Mouse (Mus musculus) lung, embryonic 14.5 days (tissue): ENCODE results near the gene St8sia2. TPM values are rescaled to one million over a fixed set of nuclear protein-coding genes. Genes with fewer than 3 reads are reported as not detected.

Experiments used
- ATAC-seq: fragments of 200-750 bp; cut with Nextera tagmentation; 2 replicates; pipeline ENCODE4 v1.8.0; 2017; ENCODE audit warnings: mild to moderate bottlenecking, moderate TSS enrichment, moderate library complexity; ENCODE audit not compliant: insufficient read depth
- DNase-seq: peaks from one replicate; pipeline ENCODE4 v3.0.0-alpha.2; 2015
- H3K27ac ChIP-seq: fragments of 300-500 bp; sonication (generic); 2 replicates; pipeline ENCODE4 v1.5.1; 2014; ENCODE audit warnings: low read depth, mild to moderate bottlenecking, moderate library complexity
- H3K27me3 ChIP-seq: fragments of 300-500 bp; sonication (generic); 2 replicates; pipeline ENCODE4 v1.6.1; 2014; ENCODE audit warnings: low read length, control low read depth; ENCODE audit not compliant: insufficient read depth
- H3K36me3 ChIP-seq: fragments of 300-500 bp; sonication (generic); 2 replicates; pipeline ENCODE4 v1.6.1; 2014; ENCODE audit warnings: control low read depth; ENCODE audit not compliant: insufficient read depth
- H3K4me1 ChIP-seq: fragments of 300-500 bp; sonication (generic); 2 replicates; pipeline ENCODE4 v1.6.1; 2014; ENCODE audit warnings: antibody characterized with exemption, control low read depth; ENCODE audit not compliant: insufficient read depth
- H3K4me2 ChIP-seq: fragments of 300-500 bp; sonication (generic); 2 replicates; pipeline ENCODE4 v1.6.1; 2014; ENCODE audit warnings: mild to moderate bottlenecking
- H3K4me3 ChIP-seq: fragments of 300-500 bp; sonication (generic); 2 replicates; pipeline ENCODE4 v1.5.1; 2014; ENCODE audit warnings: low read depth, low read length
- H3K9ac ChIP-seq: fragments of 300-500 bp; sonication (generic); 2 replicates; pipeline ENCODE4 v1.6.1; 2014
- H3K9me3 ChIP-seq: fragments of 300-500 bp; sonication (generic); 2 replicates; pipeline ENCODE4 v1.6.1; 2016; ENCODE audit warnings: low read depth, low read length, control low read depth
- CTCF ChIP-seq: IDR thresholded peaks from 2 replicates; pipeline ENCODE4 v1.5.1; 2016; ENCODE audit warnings: antibody characterized with exemption, low read depth
- WGBS: fragments of 180-500 bp; shearing (Covaris S2); extraction: QIAGEN DNeasy Blood & Tissue Kit; methylation state at CpG from one replicate; pipeline ENCODE4 v1.1.7; 2014; 5-methylcytosine and 5-hydroxymethylcytosine counted together
- polyA plus RNA-seq: library from polyadenylated mRNA; unstranded; fragments of >200 nt; fragmentation: Nextera tagmentation; extraction: Ambion mirVana; gene quantifications from 2 replicates; pipeline ENCODE4 v1.2.1, GENCODE M21; 2014

Gene St8sia2
- polyA plus RNA-seq, 1 experiment from 2014 or later = 19.0 TPM

DNA sequence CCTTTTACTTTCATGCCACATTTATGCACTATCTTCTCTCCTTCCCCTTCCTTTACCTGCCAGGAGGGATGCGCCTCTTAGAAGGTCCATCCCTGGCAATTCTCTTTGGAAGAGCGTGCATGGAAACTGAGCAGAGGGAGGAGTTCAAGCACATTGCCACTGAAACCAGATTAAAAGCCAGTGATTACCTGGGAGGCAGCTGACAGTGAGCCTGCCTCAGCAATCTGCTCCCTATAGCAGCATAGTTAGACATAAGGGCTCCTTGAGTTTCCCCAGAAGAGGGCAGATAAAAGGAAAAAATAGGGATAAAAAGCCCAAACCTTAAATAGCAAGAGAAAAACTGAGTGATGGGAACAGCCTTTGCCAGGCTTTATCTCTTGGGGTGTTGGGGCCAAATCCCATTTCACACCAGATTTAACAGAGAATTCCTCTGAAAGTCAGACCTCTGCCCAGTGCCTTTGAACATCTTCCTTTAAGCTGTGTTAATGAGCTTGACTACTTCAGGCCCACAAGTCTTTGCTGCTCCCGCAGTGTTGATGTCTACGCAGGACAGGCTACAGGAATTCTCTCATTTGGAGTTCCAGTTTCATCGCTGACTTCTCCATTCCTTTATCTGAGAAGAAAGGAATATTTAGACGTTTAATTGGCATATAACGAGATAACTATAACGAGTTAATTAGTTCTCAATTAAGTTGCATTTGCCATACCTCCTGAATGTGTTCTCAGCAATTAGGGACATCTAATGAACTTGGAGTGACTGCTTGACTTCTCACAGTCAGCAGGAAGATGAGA lies 31.9 kb upstream of the St8sia2 start:
- WGBS = 81% methylated on average over 8 of the region's 8 CpGs
- Histone ChIP-seq H3K4me1 (no peaks in the 10 kb centered on the region), H3K9ac (no peak overlapping the region), H3K4me2 (no peak overlapping the region), H3K4me3 (no peak overlapping the region), H3K9me3 (no peaks in the 10 kb centered on the region), H3K27ac (no peak overlapping the region), H3K36me3 (no peaks in the 10 kb centered on the region), H3K27me3 (no peaks in the 10 kb centered on the region)
- ATAC-seq (no peak), DNase-seq (no peak)
- TF ChIP-seq CTCF = no peak

DNA sequence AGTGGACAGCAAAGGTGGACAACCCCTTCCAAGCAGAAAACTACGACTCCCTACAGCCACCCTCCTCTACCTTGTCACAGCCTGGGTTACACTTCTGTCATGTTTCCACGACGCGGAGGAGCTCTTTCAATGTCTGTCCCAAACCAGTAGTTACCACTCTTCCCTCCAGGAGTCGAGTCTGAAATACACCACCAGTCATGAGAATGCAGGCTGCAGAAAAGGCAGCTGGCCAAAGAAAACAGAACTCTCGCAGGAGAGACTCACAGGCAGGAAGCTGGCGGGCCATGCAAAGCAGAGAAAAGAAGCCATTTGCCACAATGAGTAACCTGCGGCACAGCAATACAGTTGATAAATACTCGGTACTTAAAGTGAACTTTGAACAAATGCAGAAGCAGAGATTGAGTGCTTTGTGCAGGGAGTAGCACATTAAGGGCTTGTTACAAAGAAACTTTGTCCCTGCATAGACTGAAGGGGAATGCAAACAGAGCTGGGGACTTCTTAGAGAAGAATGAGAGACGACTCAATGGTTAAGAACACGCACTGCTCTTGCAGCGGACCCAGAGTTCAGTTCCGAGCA lies 30.2 kb upstream of the St8sia2 start:
- 37% methylated on average over 13 of the region's 13 CpGs for WGBS
- ATAC-seq (peak; percentile 56), DNase-seq (peak; percentile 76)
- Histone ChIP-seq H3K4me3 (no peak overlapping the region), H3K9me3 (no peaks in the 10 kb centered on the region), H3K9ac (no peak overlapping the region), H3K27me3 (no peaks in the 10 kb centered on the region), H3K4me1 (no peaks in the 10 kb centered on the region), H3K27ac (peak overlapping the region; percentile 69), H3K36me3 (no peaks in the 10 kb centered on the region), H3K4me2 (0 out of 2 replicates have a peak overlapping the region, but pooled peaks have one; percentile 13)
- TF ChIP-seq CTCF = peak; percentile 19; the same call in 1 of the 2 replicates

DNA sequence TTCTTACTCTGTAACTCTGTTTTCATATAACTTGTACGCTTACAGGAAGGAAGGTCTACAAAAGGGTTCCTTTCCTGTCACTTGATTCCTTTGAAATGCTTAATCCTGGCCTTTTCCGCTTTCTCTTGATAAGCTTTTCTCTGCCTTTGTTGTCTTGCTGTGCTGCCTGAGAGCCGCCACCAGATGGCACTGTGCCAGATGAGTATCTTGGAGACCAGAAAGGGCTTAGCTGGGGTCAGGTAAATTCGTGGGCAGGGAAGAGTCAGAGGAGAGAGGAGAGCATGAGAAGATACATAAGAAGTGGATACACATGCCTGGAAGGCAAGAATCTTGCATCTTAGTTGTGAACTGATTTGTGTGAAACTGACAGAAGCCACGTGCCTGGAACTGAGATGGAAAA lies 11.5 kb upstream of the St8sia2 start:
- Histone ChIP-seq H3K9ac (no peak overlapping the region), H3K4me3 (no peak overlapping the region), H3K9me3 (no peaks in the 10 kb centered on the region), H3K27ac (no peak overlapping the region), H3K36me3 (no peaks in the 10 kb centered on the region), H3K27me3 (no peaks in the 10 kb centered on the region), H3K4me2 (no peak overlapping the region), H3K4me1 (0 out of 2 replicates have a peak, but pooled peaks cover 5% of the 10 kb centered on the region)
- 14% methylated on average over 5 of the region's 5 CpGs for WGBS
- DNase-seq (peak; percentile 88), ATAC-seq (0 out of 2 replicates have a peak, but pooled peaks have one; percentile 39)
- peak; percentile 89 for TF ChIP-seq CTCF

DNA sequence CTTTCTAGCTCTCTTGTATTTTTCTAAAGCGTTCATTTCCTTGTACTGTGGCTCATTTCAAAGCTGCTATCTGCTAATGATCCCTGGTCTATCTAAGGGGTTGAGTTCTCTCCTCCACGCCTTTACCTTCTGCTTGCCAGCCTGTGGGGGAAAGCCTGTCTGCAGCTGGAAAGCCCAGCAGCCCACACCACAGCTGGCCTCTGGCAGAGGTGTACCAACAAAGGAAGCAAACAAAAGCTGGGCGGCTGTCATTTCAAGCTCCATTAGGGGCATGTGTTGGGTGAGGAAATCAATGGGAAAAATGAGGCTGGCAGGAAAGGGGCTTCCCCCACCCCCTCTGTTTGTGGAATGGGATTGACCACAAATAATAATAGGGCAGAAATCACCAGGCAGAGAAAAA lies 10.7 kb upstream of the St8sia2 start:
- DNase-seq (no peak), ATAC-seq (no peak)
- no peak overlapping the region for H3K9ac ChIP-seq
- no peak for TF ChIP-seq CTCF
- H3K36me3 ChIP-seq = no peaks in the 10 kb centered on the region
- WGBS = 74% methylated on average over 3 of the region's 3 CpGs
- H3K9me3 ChIP-seq = no peaks in the 10 kb centered on the region
- H3K27me3 ChIP-seq = no peaks in the 10 kb centered on the region
- no peak overlapping the region for H3K4me3 ChIP-seq
- H3K4me1 ChIP-seq = 0 out of 2 replicates have a peak, but pooled peaks cover 5% of the 10 kb centered on the region
- no peak overlapping the region for H3K4me2 ChIP-seq
- H3K27ac ChIP-seq = no peak overlapping the region

DNA sequence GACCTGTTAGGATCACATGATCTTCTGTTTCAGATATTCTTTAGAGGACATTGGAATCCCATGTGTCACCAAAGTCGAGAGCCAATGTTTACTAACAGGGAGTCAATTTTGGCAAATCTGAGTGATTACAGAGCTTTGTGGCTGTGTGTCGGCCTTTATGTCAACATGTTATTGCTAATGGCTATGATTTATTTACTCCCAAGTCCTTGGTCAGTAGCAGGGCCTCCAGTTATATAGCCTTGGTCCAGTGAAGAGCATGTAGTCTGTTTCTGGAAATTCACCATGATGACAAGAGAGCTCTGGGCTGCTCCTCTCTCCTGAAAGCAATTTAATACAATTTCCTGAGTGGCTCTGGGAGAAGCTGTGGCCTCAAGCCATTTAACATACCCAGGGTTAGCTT lies 9.1 kb upstream of the St8sia2 start:
- no peak overlapping the region for H3K27ac ChIP-seq
- peak; percentile 62 for DNase-seq
- H3K4me2 ChIP-seq = no peak overlapping the region
- 31% methylated on average over 2 of the region's 2 CpGs for WGBS
- H3K9me3 ChIP-seq = no peaks in the 10 kb centered on the region
- TF ChIP-seq CTCF = no peak
- H3K27me3 ChIP-seq = no peaks in the 10 kb centered on the region
- ATAC-seq = peak; percentile 59; the same call in 1 of the 2 replicates
- H3K4me3 ChIP-seq = no peak overlapping the region
- H3K9ac ChIP-seq = no peak overlapping the region
- no peaks in the 10 kb centered on the region for H3K36me3 ChIP-seq
- H3K4me1 ChIP-seq = 0 out of 2 replicates have a peak, but pooled peaks cover 5% of the 10 kb centered on the region

DNA sequence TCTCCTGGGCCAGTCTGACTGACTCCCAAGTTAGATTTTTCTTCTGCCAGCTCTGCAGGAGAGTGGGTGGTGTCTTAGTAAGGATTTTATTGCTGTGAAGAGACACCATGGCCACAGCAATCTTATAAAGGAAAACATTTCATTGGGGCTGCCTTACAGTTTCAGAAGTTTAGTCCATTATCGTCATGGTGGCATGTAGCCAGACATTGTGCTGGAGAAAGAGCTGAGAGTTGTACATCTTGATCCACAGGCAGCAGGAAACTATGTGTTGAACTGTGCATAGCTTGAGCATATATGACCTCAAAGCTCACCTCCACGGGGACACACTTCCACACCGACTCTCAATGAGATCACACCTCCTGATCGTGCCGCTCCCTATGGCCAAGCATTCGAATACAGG lies 8.3 kb upstream of the St8sia2 start:
- ATAC-seq (peak; percentile 30), DNase-seq (peak; percentile 80)
- H3K9me3 ChIP-seq = no peaks in the 10 kb centered on the region
- TF ChIP-seq CTCF = no peak
- no peaks in the 10 kb centered on the region for H3K36me3 ChIP-seq
- no peak overlapping the region for H3K27ac ChIP-seq
- H3K9ac ChIP-seq = no peak overlapping the region
- no peak overlapping the region for H3K4me3 ChIP-seq
- H3K27me3 ChIP-seq = no peaks in the 10 kb centered on the region
- WGBS = 70% methylated on average over 6 of the region's 6 CpGs
- 0 out of 2 replicates have a peak, but pooled peaks cover 5% of the 10 kb centered on the region for H3K4me1 ChIP-seq
- no peak overlapping the region for H3K4me2 ChIP-seq

DNA sequence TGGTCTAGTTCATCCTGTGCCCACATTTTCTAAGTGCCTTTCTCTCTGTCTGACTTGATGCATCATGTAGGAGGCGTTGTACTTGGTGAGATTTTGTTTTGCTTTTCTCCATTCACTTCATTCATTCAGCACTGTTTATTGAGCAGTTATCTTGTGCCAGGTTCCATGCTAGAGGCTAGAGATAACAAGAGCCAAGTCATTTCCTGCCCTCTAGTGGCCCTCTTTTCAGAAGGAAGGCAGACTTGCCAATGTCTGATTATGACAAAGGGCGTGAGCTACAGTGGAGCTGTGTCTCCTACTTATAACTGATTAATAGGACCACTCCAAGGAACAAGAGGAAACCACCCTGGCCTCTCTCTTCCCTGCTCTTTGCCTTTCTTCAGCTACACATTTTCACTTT lies 3.1 kb upstream of the St8sia2 start:
- DNase-seq (peak; percentile 17), ATAC-seq (no peak)
- Histone ChIP-seq H3K4me1 (no peaks in the 10 kb centered on the region), H3K4me2 (no peak overlapping the region), H3K27ac (no peak overlapping the region), H3K36me3 (no peaks in the 10 kb centered on the region), H3K27me3 (no peaks in the 10 kb centered on the region; the same call in 1 of the 2 replicates), H3K9ac (no peak overlapping the region), H3K9me3 (no peaks in the 10 kb centered on the region), H3K4me3 (no peak overlapping the region)
- WGBS = 54% methylated on average over 2 of the region's 2 CpGs
- TF ChIP-seq CTCF = peak; percentile 31; the same call in 1 of the 2 replicates
